Mouse (Mus musculus) testis, adult 2 months (tissue): ENCODE results near the gene Atp6v0e.

Source experiments
- CTCF ChIP-seq: fragments of 200-500 bp; IDR thresholded peaks from 2 replicates; pipeline ENCODE4 v1.5.1; 2012; ENCODE audit warnings: low read depth, mild to moderate bottlenecking, inconsistent platforms, low read length, moderate library complexity; ENCODE audit not compliant: control insufficient read depth, insufficient read depth, insufficient replicate concordance
- POLR2A ChIP-seq: fragments of 200-500 bp; IDR thresholded peaks from 2 replicates; pipeline ENCODE4 v1.6.1; 2012; ENCODE audit warnings: low read depth, mild to moderate bottlenecking, inconsistent platforms, low read length, moderate library complexity; ENCODE audit not compliant: control insufficient read depth

GRCm38 (mm10) chr17:26715271-26715758 is 52.3 kb downstream of the Atp6v0e start, which contains the start of gene Crebrf:
- TF ChIP-seq CTCF: no peak
- TF ChIP-seq POLR2A: peak; percentile 97
